Mouse (Mus musculus) embryonic facial prominence, embryonic 15.5 days (tissue): ENCODE measurements around the gene Ptpn1. TPM values are rescaled to one million over a fixed set of nuclear protein-coding genes. Genes with fewer than 3 reads are reported as not detected.

Experiments used
- ATAC-seq: fragments of 200-750 bp; cut with Nextera tagmentation; 2 replicates; pipeline ENCODE4 v1.8.0; 2017; ENCODE audit warnings: low read depth, moderate TSS enrichment; ENCODE audit not compliant: insufficient number of reproducible peaks, low FRiP score, low TSS enrichment
- H3K27ac ChIP-seq: fragments of 300-500 bp; sonication (generic); replicated peaks from 2 replicates; pipeline ENCODE4 v1.5.1; 2015; ENCODE audit warnings: mild to moderate bottlenecking, inconsistent platforms
- H3K27me3 ChIP-seq: fragments of 300-500 bp; sonication (generic); 2 replicates; pipeline ENCODE4 v1.6.1; 2015; ENCODE audit warnings: inconsistent platforms
- H3K36me3 ChIP-seq: fragments of 300-500 bp; sonication (generic); 2 replicates; pipeline ENCODE4 v1.6.1; 2015; ENCODE audit warnings: mild to moderate bottlenecking, inconsistent platforms
- H3K4me1 ChIP-seq: fragments of 300-500 bp; sonication (generic); 2 replicates; pipeline ENCODE4 v1.6.1; 2015; ENCODE audit warnings: inconsistent platforms
- H3K4me2 ChIP-seq: fragments of 300-500 bp; sonication (generic); replicated peaks from 2 replicates; pipeline ENCODE4 v1.6.1; 2015; ENCODE audit warnings: mild to moderate bottlenecking, inconsistent platforms
- H3K4me3 ChIP-seq: fragments of 300-500 bp; sonication (generic); replicated peaks from 2 replicates; pipeline ENCODE4 v1.5.1; 2015; ENCODE audit warnings: mild to moderate bottlenecking, inconsistent platforms
- H3K9ac ChIP-seq: fragments of 300-500 bp; sonication (generic); 2 replicates; pipeline ENCODE4 v1.6.1; 2015; ENCODE audit warnings: inconsistent platforms
- H3K9me3 ChIP-seq: fragments of 300-500 bp; sonication (generic); replicated peaks from 2 replicates; pipeline ENCODE4 v1.6.1; 2016; ENCODE audit warnings: inconsistent platforms
- WGBS: fragments of 180-500 bp; shearing (Covaris S2); methylation state at CpG from one replicate; pipeline ENCODE4 v1.1.7; 2015; 5-methylcytosine and 5-hydroxymethylcytosine counted together
- polyA plus RNA-seq: library from polyadenylated mRNA; unstranded; fragments of >200 nt; fragmentation: Nextera tagmentation; extraction: Ambion mirVana; gene quantifications from 2 replicates; pipeline ENCODE4 v1.2.1, GENCODE M21; 2015

The Ptpn1 gene
- polyA plus RNA-seq, 1 experiment from 2014 or later: 61.5 TPM

DNA sequence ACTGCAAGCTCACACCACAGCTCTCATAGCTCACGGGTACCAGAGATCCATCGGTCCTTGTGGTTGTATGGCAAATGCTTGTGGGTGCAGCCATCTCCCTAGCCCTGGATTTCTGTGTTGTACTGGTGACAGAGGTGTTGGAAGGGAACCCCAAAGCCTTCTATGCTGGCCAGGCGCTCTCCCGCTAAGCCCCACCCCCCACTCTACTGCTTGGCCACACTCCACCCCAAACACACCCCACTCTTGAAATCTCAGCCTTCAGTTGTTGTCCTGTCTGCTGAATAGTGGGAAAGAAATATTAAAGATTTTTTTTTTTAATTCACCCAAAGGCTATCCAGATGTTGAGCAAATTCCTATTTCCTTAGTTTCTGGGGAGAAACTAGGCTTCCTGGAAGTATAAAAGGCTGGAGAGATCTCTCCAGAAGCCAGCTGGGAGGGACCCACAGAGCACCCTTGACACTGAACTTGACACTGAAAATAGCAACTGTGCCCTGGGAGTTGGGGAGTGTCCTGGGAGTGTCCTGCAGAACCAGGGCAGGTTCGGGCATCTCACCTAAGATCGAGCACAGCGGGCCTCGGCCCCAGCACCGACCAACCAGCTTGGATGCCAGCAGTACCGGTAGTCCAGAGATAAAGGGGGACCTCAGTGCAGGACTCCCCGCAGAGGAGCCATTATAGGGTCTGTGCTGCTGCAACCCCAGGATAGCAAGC is 28.5 kb upstream of the Ptpn1 start:
- WGBS: 76% methylated on average over 11 of the region's 11 CpGs
- no peak for ATAC-seq
- no peak overlapping the region for H3K4me3 ChIP-seq
- H3K9ac ChIP-seq: no peak overlapping the region
- H3K4me2 ChIP-seq: no peak overlapping the region
- H3K27me3 ChIP-seq: no peaks in the 10 kb centered on the region; the same call in 1 of the 2 replicates
- H3K27ac ChIP-seq: no peak overlapping the region
- no peaks in the 10 kb centered on the region for H3K9me3 ChIP-seq
- peaks cover 25% of the 10 kb centered on the region for H3K4me1 ChIP-seq
- no peaks in the 10 kb centered on the region for H3K36me3 ChIP-seq

- H3K27ac ChIP-seq: no peak overlapping the region
- H3K9me3 ChIP-seq: no peaks in the 10 kb centered on the region
- 82% methylated on average over 12 of the region's 12 CpGs for WGBS
- H3K36me3 ChIP-seq: no peaks in the 10 kb centered on the region
- peaks cover 23% of the 10 kb centered on the region for H3K4me1 ChIP-seq
- no peak overlapping the region for H3K9ac ChIP-seq
- no peak for ATAC-seq
- H3K4me3 ChIP-seq: no peak overlapping the region
- no peaks in the 10 kb centered on the region; the same call in 1 of the 2 replicates for H3K27me3 ChIP-seq
- H3K4me2 ChIP-seq: no peak overlapping the region
These were observed 27.1 kb upstream of the Ptpn1 start for GRCm38 (mm10) chr2:167904621-167905367.

DNA sequence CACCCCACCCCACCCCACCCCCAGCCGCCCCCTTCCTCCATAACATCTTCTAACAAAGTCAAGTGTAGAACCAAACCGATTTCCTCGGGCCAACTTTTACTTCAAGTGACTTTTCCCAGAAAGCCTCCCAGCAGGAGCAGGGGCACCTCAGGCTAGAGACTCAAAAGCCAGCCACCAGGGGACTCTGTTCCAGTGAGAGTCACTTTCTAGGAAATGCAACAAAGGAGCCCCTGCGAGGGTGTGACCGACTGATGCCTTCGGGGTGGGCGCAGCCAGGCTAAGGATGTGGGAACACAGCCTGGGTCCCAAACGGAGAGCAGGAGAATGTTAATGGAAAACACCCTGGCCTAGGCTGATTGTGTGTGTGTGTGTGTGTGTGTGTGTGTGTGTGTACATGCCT is 26.3 kb upstream of the Ptpn1 start:
- Histone ChIP-seq H3K36me3 (no peaks in the 10 kb centered on the region), H3K27ac (no peak overlapping the region), H3K4me3 (no peak overlapping the region), H3K9me3 (no peaks in the 10 kb centered on the region), H3K27me3 (no peaks in the 10 kb centered on the region; the same call in 1 of the 2 replicates), H3K9ac (no peak overlapping the region), H3K4me2 (no peak overlapping the region), H3K4me1 (peaks cover 16% of the 10 kb centered on the region)
- WGBS: 38% methylated on average over 8 of the region's 8 CpGs
- no peak for ATAC-seq

GRCm38 (mm10) chr2:167906729-167907128 is 25.1 kb upstream of the Ptpn1 start:
- Histone ChIP-seq H3K4me3 (no peak overlapping the region), H3K9me3 (no peaks in the 10 kb centered on the region), H3K4me2 (no peak overlapping the region), H3K4me1 (peaks cover 14% of the 10 kb centered on the region; the same call in 1 of the 2 replicates), H3K27me3 (no peaks in the 10 kb centered on the region), H3K27ac (no peak overlapping the region), H3K9ac (no peak overlapping the region), H3K36me3 (no peaks in the 10 kb centered on the region)
- ATAC-seq: no peak

GRCm38 (mm10) chr2:167909531-167910177 is 22.2 kb upstream of the Ptpn1 start:
- no peaks in the 10 kb centered on the region for H3K4me1 ChIP-seq
- no peak overlapping the region for H3K9ac ChIP-seq
- H3K9me3 ChIP-seq: no peaks in the 10 kb centered on the region
- H3K36me3 ChIP-seq: no peaks in the 10 kb centered on the region
- WGBS: 69% methylated on average over 11 of the region's 11 CpGs
- H3K4me3 ChIP-seq: no peak overlapping the region
- no peak overlapping the region for H3K27ac ChIP-seq
- no peak for ATAC-seq
- no peaks in the 10 kb centered on the region for H3K27me3 ChIP-seq
- H3K4me2 ChIP-seq: no peak overlapping the region

- no peaks in the 10 kb centered on the region for H3K36me3 ChIP-seq
- no peaks in the 10 kb centered on the region for H3K4me1 ChIP-seq
- H3K4me3 ChIP-seq: no peak overlapping the region
- no peaks in the 10 kb centered on the region for H3K27me3 ChIP-seq
- WGBS: 56% methylated on average over 3 of the region's 3 CpGs
- no peak overlapping the region for H3K9ac ChIP-seq
- no peaks in the 10 kb centered on the region for H3K9me3 ChIP-seq
- no peak overlapping the region for H3K27ac ChIP-seq
- no peak overlapping the region for H3K4me2 ChIP-seq
- ATAC-seq: no peak
These were observed 21.7 kb upstream of the Ptpn1 start for GRCm38 (mm10) chr2:167910178-167910540.

DNA sequence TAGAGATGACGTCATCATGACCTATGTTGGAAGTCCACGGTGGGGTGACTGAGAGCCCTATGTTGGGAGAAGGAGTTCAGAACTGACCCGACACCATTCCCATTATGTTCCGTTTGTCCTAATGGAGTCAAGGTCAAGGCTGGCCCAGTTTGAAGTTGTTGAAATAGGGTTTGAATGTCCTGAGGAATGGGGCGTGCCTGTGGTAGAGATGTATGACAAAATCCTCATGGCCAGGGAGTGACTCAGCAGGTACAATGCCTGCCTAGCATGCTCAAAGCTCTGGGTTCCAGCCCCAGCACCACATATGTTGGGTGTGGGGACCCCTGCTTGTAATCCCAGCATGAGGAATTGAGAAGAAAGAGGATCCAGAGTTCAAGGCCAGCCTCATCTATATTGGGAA is 20.3 kb upstream of the Ptpn1 start:
- Histone ChIP-seq H3K27me3 (no peaks in the 10 kb centered on the region), H3K9me3 (no peaks in the 10 kb centered on the region), H3K27ac (no peak overlapping the region), H3K9ac (no peak overlapping the region), H3K4me2 (no peak overlapping the region), H3K4me1 (no peaks in the 10 kb centered on the region), H3K4me3 (no peak overlapping the region), H3K36me3 (no peaks in the 10 kb centered on the region)
- 88% methylated on average over 5 of the region's 5 CpGs for WGBS
- no peak for ATAC-seq

DNA sequence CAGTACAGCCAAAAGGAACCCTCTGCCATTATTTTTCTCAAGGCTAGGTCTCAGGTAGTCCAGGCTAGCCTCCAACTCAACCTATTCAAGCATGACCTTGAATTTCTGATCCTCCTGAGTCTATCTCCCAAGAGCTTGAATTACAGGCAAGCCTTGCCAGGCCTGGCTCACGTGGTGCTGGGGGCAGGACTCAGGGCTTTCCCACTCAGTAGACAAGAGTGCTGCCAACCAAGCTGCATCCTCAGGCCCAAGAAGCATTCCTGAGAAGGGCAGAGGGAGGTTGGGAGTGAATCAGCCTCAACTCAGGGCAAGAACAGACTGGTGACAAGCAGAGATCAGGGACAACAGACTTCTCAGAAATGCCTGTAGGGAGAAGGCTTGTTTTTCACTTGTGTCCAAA is 12.8 kb upstream of the Ptpn1 start:
- 54% methylated on average over 1 of the region's 1 CpGs for WGBS
- 0 out of 2 replicates have a peak overlapping the region, but pooled peaks have one; percentile 17 for H3K27ac ChIP-seq
- H3K4me1 ChIP-seq: 0 out of 2 replicates have a peak, but pooled peaks cover 4% of the 10 kb centered on the region
- no peaks in the 10 kb centered on the region for H3K36me3 ChIP-seq
- H3K9me3 ChIP-seq: no peaks in the 10 kb centered on the region
- H3K9ac ChIP-seq: no peak overlapping the region
- no peak overlapping the region for H3K4me3 ChIP-seq
- H3K27me3 ChIP-seq: no peaks in the 10 kb centered on the region
- no peak for ATAC-seq
- H3K4me2 ChIP-seq: no peak overlapping the region

- Histone ChIP-seq H3K9me3 (no peaks in the 10 kb centered on the region), H3K36me3 (no peaks in the 10 kb centered on the region), H3K9ac (no peak overlapping the region), H3K4me2 (no peak overlapping the region), H3K27me3 (no peaks in the 10 kb centered on the region), H3K4me1 (peaks cover 12% of the 10 kb centered on the region; the same call in 1 of the 2 replicates), H3K4me3 (no peak overlapping the region), H3K27ac (0 out of 2 replicates have a peak overlapping the region, but pooled peaks have one; percentile 19)
- no peak for ATAC-seq
- 40% methylated on average over 11 of the region's 11 CpGs for WGBS
These were observed 11.8 kb upstream of the Ptpn1 start for GRCm38 (mm10) chr2:167920041-167920440.

GRCm38 (mm10) chr2:167920960-167921495 is 10.8 kb upstream of the Ptpn1 start:
- H3K27me3 ChIP-seq: no peaks in the 10 kb centered on the region
- H3K9ac ChIP-seq: no peak overlapping the region
- H3K27ac ChIP-seq: no peak overlapping the region
- no peak overlapping the region for H3K4me3 ChIP-seq
- WGBS: 87% methylated on average over 9 of the region's 9 CpGs
- H3K36me3 ChIP-seq: no peaks in the 10 kb centered on the region
- H3K9me3 ChIP-seq: no peaks in the 10 kb centered on the region
- no peak overlapping the region for H3K4me2 ChIP-seq
- no peak for ATAC-seq
- H3K4me1 ChIP-seq: peaks cover 21% of the 10 kb centered on the region; the same call in 1 of the 2 replicates

DNA sequence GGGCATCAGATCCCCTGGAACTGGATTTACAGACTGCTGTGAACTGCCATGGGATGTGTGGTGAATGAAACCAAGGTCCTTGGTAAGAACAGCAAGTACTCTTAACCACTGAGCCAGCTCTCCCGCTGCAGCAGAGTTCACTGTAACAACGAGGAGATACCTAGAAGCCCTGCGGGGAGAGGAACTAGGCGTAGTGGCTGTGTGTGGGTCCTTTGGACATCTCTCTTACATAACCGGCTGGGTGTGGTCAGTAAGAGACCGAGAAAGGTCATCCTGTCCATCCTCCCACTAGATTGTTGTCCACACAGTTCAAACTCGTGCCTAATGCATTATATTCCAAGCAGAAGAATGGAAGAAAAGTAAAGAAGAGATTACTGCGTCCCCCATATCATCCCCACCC is 10.0 kb upstream of the Ptpn1 start:
- H3K4me1 ChIP-seq: peaks cover 21% of the 10 kb centered on the region; the same call in 1 of the 2 replicates
- H3K4me3 ChIP-seq: no peak overlapping the region
- no peak for ATAC-seq
- no peaks in the 10 kb centered on the region for H3K9me3 ChIP-seq
- H3K9ac ChIP-seq: no peak overlapping the region
- no peaks in the 10 kb centered on the region for H3K27me3 ChIP-seq
- 73% methylated on average over 8 of the region's 8 CpGs for WGBS
- H3K27ac ChIP-seq: no peak overlapping the region
- no peak overlapping the region for H3K4me2 ChIP-seq
- H3K36me3 ChIP-seq: no peaks in the 10 kb centered on the region
